In the genomic region with DNA sequence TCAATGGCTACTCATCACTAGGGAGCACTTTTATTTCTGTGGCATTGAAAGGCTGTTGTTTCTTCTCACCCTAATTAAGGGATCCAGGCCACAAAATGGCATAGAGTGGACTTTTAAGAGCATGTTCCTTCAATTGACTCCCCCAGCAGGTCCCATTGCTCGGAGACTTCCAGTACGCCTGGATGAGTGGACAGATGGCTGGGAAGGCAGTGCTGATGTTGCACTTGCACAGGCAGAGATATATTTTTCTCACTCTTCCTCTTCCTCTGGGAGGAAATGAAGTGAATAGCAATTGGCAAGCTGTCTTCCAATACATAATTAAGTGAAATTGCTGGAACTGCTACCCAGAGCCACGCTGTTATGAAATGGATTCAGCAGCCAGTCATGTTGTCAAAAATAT, we compare ENCODE assay signal across 28 mouse cellular contexts.
DNase-seq lines count a peak whose midpoint lies in the region; ATAC-seq lines count a peak whose summit lies in the region.
"Had no signal": no experiment of that assay in that cellular context is flagged by ENCODE, and none has a peak within 500 bp of the region (broad histone marks: within the 10 kb centered on the region; RNA-seq: fewer than 3 reads in every experiment).

No protein-coding gene starts in this region.

- no peak for ATAC-seq in embryonic facial prominence, embryonic 14.5 days (ENCODE audit: low read depth)
- no peak for ATAC-seq in erythroblast, adult 5-6 weeks (replicated peaks; ENCODE audit: low FRiP score, poor library complexity, severe bottlenecking)
- ATAC-seq: forebrain, postnatal 0 days; intestine, postnatal 0 days; Patski had no signal

- H3K27ac ChIP-seq in embryonic facial prominence, embryonic 14.5 days (replicated peaks; ENCODE audit: low read depth, low read length), result no peak overlapping the region
- no peak overlapping the region for H3K27ac ChIP-seq in embryonic facial prominence, embryonic 10.5 days (replicated peaks)
- H3K27ac ChIP-seq: forebrain, embryonic 10.5 days; heart, embryonic 10.5 days; heart, embryonic 15.5 days; hindbrain, embryonic 12.5 days; limb, embryonic 12.5 days; liver, embryonic 15.5 days; stomach, embryonic 15.5 days had no signal

- H3K36me3 ChIP-seq in embryonic facial prominence, embryonic 14.5 days (ENCODE audit: control insufficient read depth, insufficient read depth, low read length), result no peaks in the 10 kb centered on the region
- H3K36me3 ChIP-seq in embryonic facial prominence, embryonic 10.5 days (replicated peaks), result no peaks in the 10 kb centered on the region
- H3K36me3 ChIP-seq: forebrain, embryonic 10.5 days; heart, embryonic 10.5 days; heart, embryonic 15.5 days; hindbrain, embryonic 12.5 days; limb, embryonic 12.5 days; liver, embryonic 15.5 days; stomach, embryonic 15.5 days had no signal

- no peak overlapping the region for H3K9ac ChIP-seq in embryonic facial prominence, embryonic 14.5 days (ENCODE audit: low read depth, low read length)
- H3K9ac ChIP-seq: forebrain, postnatal 0 days; heart, embryonic 15.5 days; hindbrain, embryonic 12.5 days; limb, embryonic 12.5 days; liver, embryonic 15.5 days; lung, embryonic 14.5 days; stomach, embryonic 15.5 days had no signal

- H3K4me3 ChIP-seq in embryonic facial prominence, embryonic 14.5 days (ENCODE audit: low read depth, low read length), result no peak overlapping the region
- no peak overlapping the region for H3K4me3 ChIP-seq in embryonic facial prominence, embryonic 10.5 days
- H3K4me3 ChIP-seq: forebrain, embryonic 10.5 days; heart, embryonic 10.5 days; heart, embryonic 15.5 days; hindbrain, embryonic 12.5 days; limb, embryonic 12.5 days; liver, embryonic 15.5 days; stomach, embryonic 15.5 days had no signal

- DNase-seq in embryonic facial prominence, embryonic 14.5 days (ENCODE audit: low spot score), result peak; percentile 10
- DNase-seq in embryonic facial prominence, embryonic 10.5 days (ENCODE audit: low spot score), result no peak
- DNase-seq in right cerebral cortex, adult 18-20 months, result peak; percentile 8
- no peak for DNase-seq in right cerebral cortex, postnatal 10 days (ENCODE audit: low spot score in 2 of 2)
- DNase-seq in cerebellum, adult 9-11 months, result peak; percentile 56
- no peak for DNase-seq in kidney, postnatal 36 days
- no peak for DNase-seq in urinary bladder, postnatal 4 days (ENCODE audit: low spot score in 2 of 2)
- DNase-seq: adrenal gland, postnatal 10 days; forebrain, postnatal 0 days; gastrocnemius, postnatal 14 days; kidney, adult 9 months; kidney, postnatal 10 days; layer of hippocampus, adult 9-11 months; lung, embryonic 14.5 days; lung, postnatal 14 days; midbrain, embryonic 14.5 days; right cerebral cortex, postnatal 25 days; thymus, postnatal 14 days had no signal

- no peaks in the 10 kb centered on the region for H3K27me3 ChIP-seq in embryonic facial prominence, embryonic 14.5 days (replicated peaks; ENCODE audit: control insufficient read depth, insufficient read depth, low read length)
- H3K27me3 ChIP-seq in embryonic facial prominence, embryonic 10.5 days (replicated peaks; ENCODE audit: low read depth, poor library complexity, severe bottlenecking), result no peaks in the 10 kb centered on the region
- H3K27me3 ChIP-seq: heart, embryonic 15.5 days; hindbrain, embryonic 12.5 days; limb, embryonic 12.5 days; liver, embryonic 15.5 days; Patski; stomach, embryonic 15.5 days had no signal

- 75% methylated on average over 3 of the region's 3 CpGs for WGBS in embryonic facial prominence, embryonic 14.5 days
- 82% methylated on average over 3 of the region's 3 CpGs for WGBS in embryonic facial prominence, embryonic 10.5 days

- no peaks in the 10 kb centered on the region for H3K4me1 ChIP-seq in embryonic facial prominence, embryonic 14.5 days (ENCODE audit: control insufficient read depth, insufficient read depth, low read length)
- no peaks in the 10 kb centered on the region for H3K4me1 ChIP-seq in embryonic facial prominence, embryonic 10.5 days
- H3K4me1 ChIP-seq: forebrain, embryonic 10.5 days; heart, embryonic 10.5 days; heart, embryonic 15.5 days; hindbrain, embryonic 12.5 days; limb, embryonic 12.5 days; liver, embryonic 15.5 days; stomach, embryonic 15.5 days had no signal

- H3K4me2 ChIP-seq in embryonic facial prominence, embryonic 14.5 days (ENCODE audit: low read depth, low read length), result no peak overlapping the region
- H3K4me2 ChIP-seq: heart, embryonic 15.5 days; hindbrain, embryonic 12.5 days; limb, embryonic 12.5 days; liver, embryonic 15.5 days; lung, embryonic 14.5 days; stomach, embryonic 15.5 days had no signal

- no peaks in the 10 kb centered on the region for H3K9me3 ChIP-seq in embryonic facial prominence, embryonic 14.5 days (ENCODE audit: control insufficient read depth, low read length)
- H3K9me3 ChIP-seq in embryonic facial prominence, embryonic 10.5 days, result no peaks in the 10 kb centered on the region
- H3K9me3 ChIP-seq: forebrain, embryonic 10.5 days; heart, embryonic 10.5 days; heart, embryonic 15.5 days; hindbrain, embryonic 12.5 days; limb, embryonic 12.5 days; liver, embryonic 15.5 days; stomach, embryonic 15.5 days had no signal

Comparison
In these comparisons a context has a peak if more than half of its experiments do, and no peak if none do; other contexts are left out.
1. DNase-seq: peak in embryonic facial prominence, embryonic 14.5 days (single experiment), right cerebral cortex, adult 18-20 months (single experiment) and cerebellum, adult 9-11 months (single experiment); none in embryonic facial prominence, embryonic 10.5 days (single experiment), right cerebral cortex, postnatal 10 days (0 of 2), kidney, postnatal 36 days (0 of 2) and urinary bladder, postnatal 4 days (0 of 2).